Mouse (Mus musculus) stomach, postnatal 0 days (tissue): ENCODE measurements around the gene Sfrp5. TPM values are rescaled to one million over a fixed set of nuclear protein-coding genes. Genes with fewer than 3 reads are reported as not detected.

Source experiments
- ATAC-seq: fragments of 200-750 bp; cut with Nextera tagmentation; 2 replicates; pipeline ENCODE4 v1.8.0; 2017; ENCODE audit not compliant: low FRiP score, low TSS enrichment
- DNase-seq: peaks from one replicate; pipeline ENCODE4 v3.0.0-alpha.2; 2016; ENCODE audit warnings: low spot score
- H3K27ac ChIP-seq: fragments of 300-500 bp; sonication (generic); replicated peaks from 2 replicates; pipeline ENCODE4 v1.5.1; 2014; ENCODE audit warnings: mild to moderate bottlenecking, control low read depth
- H3K27me3 ChIP-seq: fragments of 300-500 bp; sonication (generic); 2 replicates; pipeline ENCODE4 v1.6.1; 2014; ENCODE audit warnings: low read length; ENCODE audit not compliant: control insufficient read depth, insufficient read depth
- H3K36me3 ChIP-seq: fragments of 300-500 bp; sonication (generic); 2 replicates; pipeline ENCODE4 v1.6.1; 2014; ENCODE audit warnings: low read length, mixed read lengths; ENCODE audit not compliant: control insufficient read depth, insufficient read depth
- H3K4me1 ChIP-seq: fragments of 300-500 bp; sonication (generic); replicated peaks from 2 replicates; pipeline ENCODE4 v1.6.1; 2014; ENCODE audit warnings: antibody characterized with exemption; ENCODE audit not compliant: control insufficient read depth, insufficient read depth
- H3K4me2 ChIP-seq: fragments of 300-500 bp; sonication (generic); replicated peaks from 2 replicates; pipeline ENCODE4 v1.6.1; 2014; ENCODE audit warnings: low read depth, mild to moderate bottlenecking, control low read depth, moderate library complexity
- H3K4me3 ChIP-seq: fragments of 300-500 bp; sonication (generic); 2 replicates; pipeline ENCODE4 v1.5.1; 2014; ENCODE audit warnings: low read depth, low read length, control low read depth
- H3K9ac ChIP-seq: fragments of 300-500 bp; sonication (generic); 2 replicates; pipeline ENCODE4 v1.6.1; 2014; ENCODE audit warnings: mild to moderate bottlenecking, low read length, control low read depth, mixed read lengths
- H3K9me3 ChIP-seq: fragments of 300-500 bp; sonication (generic); 2 replicates; pipeline ENCODE4 v1.6.1; 2016; ENCODE audit warnings: low read length; ENCODE audit not compliant: control insufficient read depth
- CTCF ChIP-seq: IDR thresholded peaks from 2 replicates; pipeline ENCODE4 v1.5.1; 2016; ENCODE audit warnings: antibody characterized with exemption, low read depth, mild to moderate bottlenecking, moderate library complexity
- EP300 ChIP-seq: optimal IDR thresholded peaks from 2 replicates; pipeline ENCODE3; 2016; ENCODE audit warnings: antibody characterized with exemption
- WGBS: fragments of 180-500 bp; shearing (Covaris S2); extraction: QIAGEN DNeasy Blood & Tissue Kit; methylation state at CpG from one replicate; pipeline ENCODE4 v1.1.7; 2014; 5-methylcytosine and 5-hydroxymethylcytosine counted together
- polyA plus RNA-seq: library from polyadenylated mRNA; unstranded; fragments of >200 nt; fragmentation: Nextera tagmentation; extraction: Ambion mirVana; gene quantifications from 2 replicates; pipeline ENCODE4 v1.2.1, GENCODE M21; 2015

Gene Sfrp5
- polyA plus RNA-seq = 0.55 and 0.74 TPM in 2 replicates

- ATAC-seq (no peak), DNase-seq (no peak)
- Histone ChIP-seq H3K9me3 (no peaks in the 10 kb centered on the region), H3K9ac (no peak within 1 kb of the TSS), H3K36me3 (no peaks in the 10 kb centered on the region), H3K27me3 (peaks cover 15% of the 10 kb centered on the region; the same call in 1 of the 2 replicates), H3K27ac (no peak within 1 kb of the TSS), H3K4me2 (0 out of 2 replicates have a peak within 1 kb of the TSS, but pooled peaks have one; percentile 3), H3K4me1 (no peaks in the 10 kb centered on the region), H3K4me3 (peak within 1 kb of the TSS; percentile 13)
- TF ChIP-seq CTCF = no peak
- TF ChIP-seq EP300 = no peak
- WGBS = 1% methylated on average over 58 of the region's 60 CpGs
These were observed at the start of gene Sfrp5 for GRCm38 (mm10) chr19:42201696-42202381. Gene Sfrp5, minus strand, starts transcription at chr19:42202252.

- DNase-seq (no peak), ATAC-seq (no peak)
- no peak overlapping the region for H3K4me2 ChIP-seq
- H3K4me3 ChIP-seq = no peak overlapping the region
- no peaks in the 10 kb centered on the region for H3K4me1 ChIP-seq
- H3K9me3 ChIP-seq = no peaks in the 10 kb centered on the region
- 66% methylated on average over 11 of the region's 11 CpGs for WGBS
- H3K9ac ChIP-seq = no peak overlapping the region
- no peaks in the 10 kb centered on the region for H3K36me3 ChIP-seq
- 0 out of 2 replicates have a peak, but pooled peaks cover 3% of the 10 kb centered on the region for H3K27me3 ChIP-seq
- TF ChIP-seq EP300 (no peak), CTCF (no peak)
- H3K27ac ChIP-seq = no peak overlapping the region
These were observed 48.2 kb upstream of the Sfrp5 start for GRCm38 (mm10) chr19:42249976-42250914.

- no peaks in the 10 kb centered on the region for H3K36me3 ChIP-seq
- 70% methylated on average over 3 of the region's 3 CpGs for WGBS
- no peaks in the 10 kb centered on the region for H3K27me3 ChIP-seq
- no peaks in the 10 kb centered on the region for H3K9me3 ChIP-seq
- H3K4me1 ChIP-seq = no peaks in the 10 kb centered on the region
- no peak for DNase-seq
- H3K9ac ChIP-seq = no peak within 1 kb of the TSS
- ATAC-seq = no peak
- TF ChIP-seq CTCF (no peak), EP300 (no peak)
- no peak within 1 kb of the TSS for H3K4me2 ChIP-seq
- H3K4me3 ChIP-seq = no peak within 1 kb of the TSS
- H3K27ac ChIP-seq = no peak within 1 kb of the TSS
These were observed 45.5 kb upstream of the Sfrp5 start, which contains the start of gene Golga7b for GRCm38 (mm10) chr19:42247519-42247918. Gene Golga7b, plus strand, starts transcription at chr19:42247574.

DNA sequence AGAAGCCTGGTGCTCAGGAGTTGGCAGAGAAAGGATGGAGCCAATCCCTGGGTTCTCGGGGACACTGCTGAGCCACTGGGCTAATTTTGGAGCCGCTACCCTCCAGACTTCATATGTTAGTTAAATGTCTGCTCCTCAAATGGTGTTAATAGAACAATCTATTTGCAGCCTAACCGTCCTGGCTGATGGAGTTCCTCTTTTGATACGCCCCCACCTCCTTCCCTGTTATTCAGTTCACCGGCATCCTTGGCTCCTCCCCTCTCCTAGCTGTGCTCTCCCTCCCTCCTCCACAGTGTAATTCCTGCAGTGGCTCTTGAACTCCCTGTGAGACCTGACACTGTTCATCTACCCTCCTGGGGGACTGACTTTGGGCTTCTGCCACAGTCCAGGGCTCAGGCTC, 44.6 kb upstream of the Sfrp5 start:
- no peaks in the 10 kb centered on the region for H3K9me3 ChIP-seq
- no peaks in the 10 kb centered on the region for H3K4me1 ChIP-seq
- H3K4me2 ChIP-seq = no peak overlapping the region
- DNase-seq (no peak), ATAC-seq (no peak)
- no peak overlapping the region for H3K4me3 ChIP-seq
- no peak for TF ChIP-seq CTCF
- no peak for TF ChIP-seq EP300
- no peaks in the 10 kb centered on the region for H3K27me3 ChIP-seq
- 48% methylated on average over 5 of the region's 5 CpGs for WGBS
- H3K36me3 ChIP-seq = no peaks in the 10 kb centered on the region
- no peak overlapping the region for H3K9ac ChIP-seq
- no peak overlapping the region for H3K27ac ChIP-seq

GRCm38 (mm10) chr19:42243401-42243800, 41.3 kb upstream of the Sfrp5 start:
- TF ChIP-seq CTCF = no peak
- TF ChIP-seq EP300 = no peak
- no peak overlapping the region for H3K4me3 ChIP-seq
- H3K9me3 ChIP-seq = no peaks in the 10 kb centered on the region
- H3K27me3 ChIP-seq = no peaks in the 10 kb centered on the region
- no peak overlapping the region for H3K9ac ChIP-seq
- H3K36me3 ChIP-seq = no peaks in the 10 kb centered on the region
- no peak for DNase-seq
- no peak for ATAC-seq
- H3K27ac ChIP-seq = no peak overlapping the region
- H3K4me2 ChIP-seq = no peak overlapping the region
- H3K4me1 ChIP-seq = no peaks in the 10 kb centered on the region
- WGBS = 40% methylated on average over 3 of the region's 3 CpGs

DNA sequence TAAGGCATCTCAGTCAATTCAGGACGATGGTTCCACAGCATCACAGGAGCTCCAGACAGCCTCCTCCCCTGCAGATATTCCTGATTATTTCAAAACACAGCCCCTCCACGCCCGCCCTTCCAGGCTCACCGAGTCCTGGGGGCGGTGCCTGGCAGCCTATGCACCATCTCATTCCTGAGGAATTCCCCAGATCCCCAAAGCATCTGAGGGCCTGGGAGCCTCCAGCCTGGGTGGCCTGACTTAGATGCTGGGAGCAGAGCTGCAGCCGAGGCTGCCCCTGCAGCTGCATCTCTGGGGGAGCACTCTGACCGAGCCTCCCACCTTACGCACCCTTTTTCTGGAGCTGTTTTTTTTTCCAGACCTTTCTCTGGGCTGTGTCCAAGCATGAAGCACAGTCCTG, 38.8 kb upstream of the Sfrp5 start:
- H3K36me3 ChIP-seq = no peaks in the 10 kb centered on the region
- no peak overlapping the region for H3K4me2 ChIP-seq
- no peaks in the 10 kb centered on the region for H3K9me3 ChIP-seq
- no peak overlapping the region for H3K4me3 ChIP-seq
- no peak overlapping the region for H3K9ac ChIP-seq
- DNase-seq = no peak
- no peaks in the 10 kb centered on the region for H3K4me1 ChIP-seq
- no peaks in the 10 kb centered on the region for H3K27me3 ChIP-seq
- H3K27ac ChIP-seq = no peak overlapping the region
- TF ChIP-seq CTCF = no peak
- WGBS = 36% methylated on average over 8 of the region's 8 CpGs
- no peak for ATAC-seq
